Mouse (Mus musculus) layer of hippocampus, adult 2 months (tissue): ENCODE measurements around the gene Nckipsd. TPM values are rescaled to one million over a fixed set of nuclear protein-coding genes. Genes with fewer than 3 reads are reported as not detected.
A peak's percentile ranks its signal among the peaks of the same experiment; 100 is the strongest.

Source experiments
- DNase-seq, 2 experiments: peaks; one replicate each; pipeline ENCODE4 v3.0.0; 2022; ENCODE audit warnings: low spot score in 2 of 2
- H3K27ac ChIP-seq: fragments of 200-600 bp; 2 replicates; pipeline ENCODE4 v1.8.1; 2022
- H3K4me3 ChIP-seq: fragments of 200-600 bp; 2 replicates; pipeline ENCODE4 v1.8.1; 2022; ENCODE audit warnings: mild to moderate bottlenecking
- CTCF ChIP-seq: fragments of 200-600 bp; conservative IDR thresholded peaks from 2 replicates; pipeline ENCODE4 v1.8.1; 2022; ENCODE audit warnings: antibody characterized with exemption, mild to moderate bottlenecking, moderate library complexity
- long read RNA-seq, 2 experiments: library from polyadenylated mRNA; stranded (forward); transcript quantifications; one replicate each; pipeline ENCODE4 v2.0.0; 2021; ENCODE audit warnings: borderline mapping rate in 2 of 2
- total RNA-seq, 2 experiments: library from RNA; stranded (reverse); gene quantifications; 2 replicates each; pipeline ENCODE4 v1.2.3; 2021

The Nckipsd gene
- 10 to 100 TPM; 68.8 to 71.3 TPM for total RNA-seq
- long read RNA-seq, experiment 1, transcript Nckipsd-201 (13 exons, 3,360 nt) = major isoform, 84 of 110 reads
- long read RNA-seq, experiment 1, partial matches to known transcripts = 6 of 110 reads
- long read RNA-seq, experiment 1, other reads (novel, unspliced or antisense) = 20 of 110 reads
- long read RNA-seq, experiment 2, transcript Nckipsd-201 (13 exons, 3,360 nt) = major isoform, 146 of 186 reads
- long read RNA-seq, experiment 2, partial matches to known transcripts = 8 of 186 reads
- long read RNA-seq, experiment 2, other reads (novel, unspliced or antisense) = 32 of 186 reads

- peak within 1 kb of the TSS; percentile 98 for H3K4me3 ChIP-seq
- peak; percentile 89 to 98 for DNase-seq
- peak within 1 kb of the TSS; percentile 90 for H3K27ac ChIP-seq
- peak; percentile 89 for TF ChIP-seq CTCF
These were observed at the start of gene Nckipsd for GRCm38 (mm10) chr9:108808163-108808665. Nckipsd (plus strand) TSS chr9:108808368.

GRCm38 (mm10) chr9:108759121-108759520, 49.0 kb upstream of the Nckipsd start:
- Histone ChIP-seq H3K27ac (no peak overlapping the region), H3K4me3 (no peak overlapping the region)
- no peak for DNase-seq
- no peak for TF ChIP-seq CTCF

GRCm38 (mm10) chr9:108759805-108760204, 48.4 kb upstream of the Nckipsd start:
- Histone ChIP-seq H3K4me3 (no peak overlapping the region), H3K27ac (no peak overlapping the region)
- TF ChIP-seq CTCF = peak; percentile 75
- no peak for DNase-seq

- H3K27ac ChIP-seq = no peak overlapping the region
- no peak for TF ChIP-seq CTCF
- no peak overlapping the region for H3K4me3 ChIP-seq
- DNase-seq = no peak
These were observed 46.6 kb upstream of the Nckipsd start for GRCm38 (mm10) chr9:108761561-108761960.

- TF ChIP-seq CTCF = no peak
- DNase-seq = no peak
- H3K4me3 ChIP-seq = no peak overlapping the region
- H3K27ac ChIP-seq = no peak overlapping the region
These were observed 43.2 kb upstream of the Nckipsd start for GRCm38 (mm10) chr9:108764971-108765370.

- H3K27ac ChIP-seq = no peak overlapping the region
- no peak overlapping the region for H3K4me3 ChIP-seq
- TF ChIP-seq CTCF = no peak
These were observed 31.6 kb upstream of the Nckipsd start for GRCm38 (mm10) chr9:108776614-108777013.

GRCm38 (mm10) chr9:108777276-108777675, 30.9 kb upstream of the Nckipsd start:
- H3K27ac ChIP-seq = 0 out of 2 replicates have a peak overlapping the region, but pooled peaks have one; percentile 3
- no peak overlapping the region for H3K4me3 ChIP-seq
- no peak for DNase-seq
- no peak for TF ChIP-seq CTCF

More at GRCm38 (mm10) chr9:108776614-108777013, 31.6 kb upstream of the Nckipsd start:
- DNase-seq = no peak

- no peak for DNase-seq
- no peak overlapping the region for H3K27ac ChIP-seq
- H3K4me3 ChIP-seq = no peak overlapping the region
- no peak for TF ChIP-seq CTCF
These were observed 27.2 kb upstream of the Nckipsd start for GRCm38 (mm10) chr9:108780959-108781358.

- H3K4me3 ChIP-seq = no peak overlapping the region
- H3K27ac ChIP-seq = no peak overlapping the region
- TF ChIP-seq CTCF = no peak
- no peak for DNase-seq
These were observed 26.3 kb upstream of the Nckipsd start for GRCm38 (mm10) chr9:108781891-108782290.

GRCm38 (mm10) chr9:108782836-108783547, 25.2 kb upstream of the Nckipsd start:
- Histone ChIP-seq H3K27ac (peak overlapping the region; percentile 99), H3K4me3 (peak overlapping the region; percentile 89)
- no peak for DNase-seq
- no peak for TF ChIP-seq CTCF

GRCm38 (mm10) chr9:108783548-108784463, 24.4 kb upstream of the Nckipsd start, which contains the start of gene Ip6k2:
Ip6k2 (plus strand) TSS chr9:108783796.
- Histone ChIP-seq H3K27ac (peak within 1 kb of the TSS; percentile 99), H3K4me3 (peak within 1 kb of the TSS; percentile 89)
- TF ChIP-seq CTCF = no peak

GRCm38 (mm10) chr9:108785416-108785815, 22.8 kb upstream of the Nckipsd start:
- Histone ChIP-seq H3K4me3 (peak overlapping the region; percentile 89), H3K27ac (peak overlapping the region; percentile 99)
- TF ChIP-seq CTCF = no peak
- DNase-seq = no peak

More at GRCm38 (mm10) chr9:108783548-108784463, 24.4 kb upstream of the Nckipsd start, which contains the start of gene Ip6k2:
- DNase-seq = peak; percentile 98

- DNase-seq = no peak
- peak overlapping the region; percentile 89 for H3K4me3 ChIP-seq
- H3K27ac ChIP-seq = peak overlapping the region; percentile 99
- TF ChIP-seq CTCF = no peak
These were observed 21.7 kb upstream of the Nckipsd start for GRCm38 (mm10) chr9:108786494-108786893.
